Mouse (Mus musculus) E14TG2a.4 (cell line): ENCODE measurements around the gene Fhad1.
"Not testable (repeated sequence)": the region's sequence is repeated elsewhere in the genome, so short reads cannot be mapped to it uniquely, and the experiment has no call there.

ENCODE experiments used
- H3K27me3 ChIP-seq: 2 replicates; pipeline ENCODE4 v1.6.1; 2014; ENCODE audit warnings: low read length, control low read depth; ENCODE audit not compliant: insufficient read depth
- H3K36me3 ChIP-seq: 2 replicates; pipeline ENCODE4 v1.6.1; 2014; ENCODE audit warnings: low read length, control low read depth; ENCODE audit not compliant: insufficient read depth
- H3K4me1 ChIP-seq: replicated peaks from 2 replicates; pipeline ENCODE4 v1.6.1; 2014; ENCODE audit warnings: low read depth, low read length, control low read depth
- H3K4me3 ChIP-seq: replicated peaks from 2 replicates; pipeline ENCODE4 v1.5.1; 2014; ENCODE audit warnings: mild to moderate bottlenecking, low read length
- H3K9me3 ChIP-seq: 2 replicates; pipeline ENCODE4 v1.6.1; 2014; ENCODE audit warnings: low read length, control low read depth
- CTCF ChIP-seq: conservative IDR thresholded peaks from 2 replicates; pipeline ENCODE4 v1.5.1; 2014; ENCODE audit warnings: low read length
- NANOG ChIP-seq: IDR thresholded peaks from 2 replicates; pipeline ENCODE4 v1.6.1; 2014; ENCODE audit warnings: borderline replicate concordance, low read length, mixed read lengths
- POU5F1 ChIP-seq: IDR thresholded peaks from 2 replicates; pipeline ENCODE4 v1.6.1; 2014; ENCODE audit warnings: low read length, borderline replicate concordance

Fhad1 gene

GRCm38 (mm10) chr4:141996880-141997279, 18.0 kb downstream of the Fhad1 start:
- H3K27me3 ChIP-seq: no peaks in the 10 kb centered on the region
- no peak overlapping the region for H3K4me3 ChIP-seq
- peaks cover 61% of the 10 kb centered on the region for H3K4me1 ChIP-seq
- no peaks in the 10 kb centered on the region for H3K9me3 ChIP-seq
- TF ChIP-seq CTCF (no peak), POU5F1 (no peak), NANOG (no peak)
- no peaks in the 10 kb centered on the region for H3K36me3 ChIP-seq

DNA sequence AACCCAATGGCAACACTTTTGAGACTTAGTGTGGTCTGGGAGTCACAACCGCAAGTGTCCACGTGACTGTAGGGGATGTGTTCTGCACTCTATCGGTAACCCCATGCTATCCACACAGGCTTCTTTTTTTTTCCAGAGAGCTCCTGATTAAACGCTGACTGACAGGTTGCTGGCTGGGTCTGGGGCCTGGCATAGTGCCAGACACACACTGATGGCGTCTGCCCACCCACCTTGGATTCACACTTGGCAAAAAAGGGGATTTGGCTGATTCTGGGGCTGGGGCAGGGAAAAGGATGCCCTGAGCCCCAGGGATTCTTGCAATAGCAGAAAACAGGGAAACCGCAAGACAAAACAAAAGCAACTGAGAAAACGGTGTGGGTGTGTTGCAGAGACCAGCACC, 18.8 kb downstream of the Fhad1 start:
- TF ChIP-seq CTCF: no peak
- no peaks in the 10 kb centered on the region for H3K27me3 ChIP-seq
- H3K36me3 ChIP-seq: no peaks in the 10 kb centered on the region
- H3K4me1 ChIP-seq: peaks cover 68% of the 10 kb centered on the region
- H3K9me3 ChIP-seq: no peaks in the 10 kb centered on the region
- no peak overlapping the region for H3K4me3 ChIP-seq

DNA sequence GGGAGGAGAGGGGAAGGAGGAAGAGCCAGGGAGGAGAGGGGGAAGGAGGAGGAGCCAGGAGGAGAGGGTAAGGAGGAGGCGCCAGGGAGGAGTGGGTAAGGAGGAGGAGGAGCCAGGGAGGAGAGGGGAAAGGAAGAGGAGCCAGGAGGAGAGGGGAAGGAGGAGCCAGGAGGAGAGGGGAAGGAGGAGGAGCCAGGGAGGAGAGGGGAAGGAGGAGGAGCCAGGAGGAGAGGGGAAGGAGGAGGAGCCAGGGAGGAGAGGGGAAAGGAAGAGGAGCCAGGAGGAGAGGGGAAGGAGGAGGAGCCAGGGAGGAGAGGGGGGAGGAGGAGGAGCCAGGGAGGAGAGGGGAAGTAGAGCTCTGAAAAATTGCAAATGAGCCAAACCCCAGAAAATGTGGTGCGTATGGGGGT, 20.8 kb downstream of the Fhad1 start:
- Histone ChIP-seq H3K4me1 (peaks cover 60% of the 10 kb centered on the region), H3K4me3 (0 out of 2 replicates have a peak overlapping the region, but pooled peaks have one; percentile 14)
- H3K9me3 ChIP-seq, H3K27me3 ChIP-seq, H3K36me3 ChIP-seq: not testable (repeated sequence)

DNA sequence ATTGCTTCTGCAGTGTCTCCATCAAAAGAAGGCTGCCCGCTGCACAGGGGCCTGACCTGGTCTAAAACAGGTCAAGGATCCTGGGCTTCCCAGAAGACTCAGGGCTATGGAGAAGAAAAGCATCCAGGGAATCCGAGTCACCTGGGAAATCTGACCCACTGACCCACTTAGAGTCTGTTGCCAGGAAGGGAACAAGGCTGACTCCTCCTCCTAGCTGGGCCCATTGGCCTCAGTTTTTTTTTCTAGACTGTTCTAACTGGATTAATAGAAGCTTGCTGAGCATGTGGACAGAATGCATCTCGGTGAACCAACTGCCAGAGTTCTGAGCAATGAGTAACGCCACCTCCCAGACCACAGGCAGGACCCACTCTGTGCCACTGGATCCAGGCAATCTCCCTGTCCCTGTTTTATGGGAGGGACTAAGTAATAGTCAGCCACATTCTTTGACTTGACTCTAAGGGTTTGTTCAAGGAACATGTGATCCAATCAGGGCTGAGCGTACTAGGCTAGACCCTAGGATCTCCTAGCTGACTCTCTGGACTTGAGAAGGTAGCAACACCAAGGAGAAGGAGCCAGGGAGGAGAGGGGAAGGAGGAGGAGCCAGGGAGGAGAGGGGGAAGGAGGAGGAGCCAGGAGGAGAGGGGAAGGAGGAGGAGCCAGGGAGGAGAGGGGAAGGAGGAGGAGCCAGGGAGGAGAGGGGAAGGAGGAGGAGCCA, 21.4 kb downstream of the Fhad1 start:
- Histone ChIP-seq H3K27me3 (no peaks in the 10 kb centered on the region), H3K4me1 (peaks cover 57% of the 10 kb centered on the region), H3K4me3 (no peak overlapping the region), H3K9me3 (no peaks in the 10 kb centered on the region), H3K36me3 (no peaks in the 10 kb centered on the region)
- TF ChIP-seq POU5F1: no peak
- TF ChIP-seq NANOG: no peak

- no peaks in the 10 kb centered on the region for H3K36me3 ChIP-seq
- H3K4me3 ChIP-seq: no peak overlapping the region
- H3K9me3 ChIP-seq: no peaks in the 10 kb centered on the region
- H3K4me1 ChIP-seq: peaks cover 49% of the 10 kb centered on the region
- no peaks in the 10 kb centered on the region for H3K27me3 ChIP-seq
- TF ChIP-seq NANOG (no peak), POU5F1 (no peak), CTCF (no peak)
Measured at GRCm38 (mm10) chr4:141992530-141993204, 22.2 kb downstream of the Fhad1 start.

GRCm38 (mm10) chr4:141988178-141988577, 26.7 kb downstream of the Fhad1 start:
- no peaks in the 10 kb centered on the region for H3K36me3 ChIP-seq
- no peak overlapping the region for H3K4me3 ChIP-seq
- no peak for TF ChIP-seq POU5F1
- no peak for TF ChIP-seq NANOG
- TF ChIP-seq CTCF: no peak
- H3K4me1 ChIP-seq: peaks cover 20% of the 10 kb centered on the region
- no peaks in the 10 kb centered on the region for H3K9me3 ChIP-seq
- H3K27me3 ChIP-seq: no peaks in the 10 kb centered on the region

DNA sequence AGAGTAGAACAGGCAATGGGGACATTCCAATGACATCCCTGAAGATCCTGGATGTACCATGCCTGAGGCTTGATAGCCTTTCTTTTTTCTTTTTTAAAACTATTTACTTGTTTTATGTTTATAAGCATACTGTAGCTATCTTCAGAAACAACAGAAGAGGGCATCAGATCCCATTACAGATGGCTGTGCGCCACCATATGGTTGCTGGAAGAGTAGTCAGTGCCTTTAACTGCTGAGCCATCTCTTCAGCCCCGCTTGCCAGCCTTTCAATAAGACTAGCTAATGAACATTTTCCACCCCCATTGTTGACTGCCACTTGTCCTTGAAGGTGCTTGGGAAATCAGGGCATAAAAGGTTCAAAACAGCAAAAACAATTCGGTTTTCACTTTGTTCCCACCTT, 31.2 kb downstream of the Fhad1 start:
- Histone ChIP-seq H3K27me3 (no peaks in the 10 kb centered on the region), H3K4me3 (no peak overlapping the region), H3K4me1 (peaks cover 9% of the 10 kb centered on the region), H3K9me3 (no peaks in the 10 kb centered on the region), H3K36me3 (no peaks in the 10 kb centered on the region)
- no peak for TF ChIP-seq CTCF
- no peak for TF ChIP-seq NANOG
- no peak for TF ChIP-seq POU5F1

DNA sequence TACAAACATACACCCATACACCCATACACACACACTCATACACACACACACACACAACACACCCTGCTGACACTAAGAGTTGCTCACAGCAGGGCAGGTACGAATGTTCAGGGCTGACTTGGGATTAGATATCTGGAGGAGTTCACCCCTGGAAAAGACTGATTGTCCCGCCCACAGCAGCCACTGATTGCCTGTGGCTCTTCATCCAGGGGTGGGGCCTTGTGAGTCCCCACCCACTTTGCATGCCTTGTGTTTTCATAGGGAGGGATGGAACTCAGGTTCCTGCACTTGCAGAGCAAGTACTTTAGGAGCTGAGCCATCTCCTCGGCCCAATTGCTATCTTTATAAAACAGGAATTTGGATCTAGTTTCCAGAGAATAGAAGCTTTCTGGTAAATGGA, 33.4 kb downstream of the Fhad1 start:
- TF ChIP-seq CTCF (no peak), POU5F1 (no peak), NANOG (no peak)
- H3K27me3 ChIP-seq: no peaks in the 10 kb centered on the region
- H3K36me3 ChIP-seq: no peaks in the 10 kb centered on the region
- H3K9me3 ChIP-seq: no peaks in the 10 kb centered on the region
- peaks cover 9% of the 10 kb centered on the region for H3K4me1 ChIP-seq
- H3K4me3 ChIP-seq: no peak overlapping the region

DNA sequence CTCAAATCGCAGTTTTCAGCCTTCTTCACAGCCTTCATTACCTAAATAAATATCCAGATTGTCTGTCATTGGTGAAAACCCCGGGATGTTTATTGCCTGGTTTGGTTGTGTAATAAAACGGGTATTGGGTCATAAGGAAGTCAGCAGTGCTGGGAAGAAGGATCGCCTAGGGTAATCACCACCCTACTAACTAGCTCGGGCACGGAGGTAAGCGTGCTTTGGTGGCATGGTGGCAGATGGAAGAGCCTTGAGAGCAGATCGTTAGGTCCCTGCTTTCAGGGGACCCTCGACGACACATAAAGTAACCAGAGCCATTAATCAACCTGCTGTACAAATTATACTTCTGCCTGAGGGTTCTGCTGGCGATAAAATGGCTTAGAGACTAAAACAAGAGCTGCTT, 36.3 kb downstream of the Fhad1 start:
- peaks cover 9% of the 10 kb centered on the region for H3K4me1 ChIP-seq
- H3K27me3 ChIP-seq: no peaks in the 10 kb centered on the region; the same call in 1 of the 2 replicates
- H3K9me3 ChIP-seq: no peaks in the 10 kb centered on the region
- H3K36me3 ChIP-seq: no peaks in the 10 kb centered on the region
- TF ChIP-seq CTCF: no peak
- TF ChIP-seq POU5F1: no peak
- no peak for TF ChIP-seq NANOG
- H3K4me3 ChIP-seq: no peak overlapping the region
